Mouse (Mus musculus) stomach, embryonic 14.5 days (tissue): ENCODE measurements at regions not wholly inside any gene's neighbourhood (a gene's known extent, or its start where the extent isn't known, plus 50 kb on each side); places are given as distances from the start of the nearest gene placed in this dataset.
A peak's percentile ranks its signal among the peaks of the same experiment; 100 is the strongest.

Experiments
- ATAC-seq: fragments of 200-750 bp; cut with Nextera tagmentation; 2 replicates; pipeline ENCODE4 v1.8.0; 2017; ENCODE audit warnings: low read depth, moderate TSS enrichment; ENCODE audit not compliant: insufficient number of reproducible peaks, insufficient read depth, low FRiP score
- H3K27ac ChIP-seq: fragments of 300-500 bp; sonication (generic); 2 replicates; pipeline ENCODE4 v1.5.1; 2014; ENCODE audit warnings: mild to moderate bottlenecking, low read length, moderate library complexity, mixed read lengths
- H3K27me3 ChIP-seq: fragments of 300-500 bp; sonication (generic); 2 replicates; pipeline ENCODE4 v1.6.1; 2014; ENCODE audit warnings: low read length, control low read depth, mixed read lengths; ENCODE audit not compliant: control insufficient read depth, insufficient read depth
- H3K36me3 ChIP-seq: fragments of 300-500 bp; sonication (generic); 2 replicates; pipeline ENCODE4 v1.6.1; 2014; ENCODE audit warnings: mild to moderate bottlenecking, control low read depth, low read length, moderate library complexity, mixed read lengths; ENCODE audit not compliant: control insufficient read depth, insufficient read depth
- H3K4me1 ChIP-seq: fragments of 300-500 bp; sonication (generic); 2 replicates; pipeline ENCODE4 v1.6.1; 2014; ENCODE audit warnings: low read length, control low read depth, mixed read lengths; ENCODE audit not compliant: control insufficient read depth, insufficient read depth
- H3K4me2 ChIP-seq: fragments of 300-500 bp; sonication (generic); replicated peaks from 2 replicates; pipeline ENCODE4 v1.6.1; 2014; ENCODE audit warnings: low read depth, low read length, control low read depth
- H3K4me3 ChIP-seq: fragments of 300-500 bp; sonication (generic); 2 replicates; pipeline ENCODE4 v1.5.1; 2014; ENCODE audit warnings: low read depth, low read length, control low read depth
- H3K9ac ChIP-seq: fragments of 300-500 bp; sonication (generic); replicated peaks from 2 replicates; pipeline ENCODE4 v1.6.1; 2014; ENCODE audit warnings: low read depth, mild to moderate bottlenecking, control low read depth, low read length, moderate library complexity, mixed read lengths
- H3K9me3 ChIP-seq: fragments of 300-500 bp; sonication (generic); 2 replicates; pipeline ENCODE4 v1.6.1; 2016; ENCODE audit warnings: low read depth, low read length, control low read depth; ENCODE audit not compliant: control insufficient read depth
- whole genome bisulfite sequencing: fragments of 180-500 bp; shearing (Covaris S2); extraction: QIAGEN DNeasy Blood & Tissue Kit; methylation state at CpG from one replicate; pipeline ENCODE4 v1.1.7; 2014; 5-methylcytosine and 5-hydroxymethylcytosine counted together

DNA sequence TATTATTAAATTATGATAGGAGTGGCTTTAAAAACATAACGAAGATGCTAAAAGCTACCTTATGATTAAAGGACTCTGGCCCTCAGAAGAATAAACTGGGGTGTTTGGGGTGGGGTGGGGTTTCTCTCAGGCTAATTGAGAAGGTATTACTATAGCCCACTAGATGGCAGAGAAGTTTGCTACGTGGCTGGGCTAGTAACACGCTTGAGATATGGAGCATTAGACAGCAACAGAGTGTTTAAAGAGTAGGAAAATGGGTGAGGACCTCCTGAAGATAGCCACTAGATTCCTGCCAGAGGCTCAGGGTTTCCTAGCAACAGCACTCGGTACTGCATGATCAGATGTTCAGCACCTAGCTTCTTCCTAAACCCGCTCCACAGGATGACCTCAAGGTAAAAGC is 76.7 kb upstream of the Gpc5 start:
- H3K9me3 ChIP-seq: no peaks in the 10 kb centered on the region
- H3K27ac ChIP-seq: no peak overlapping the region
- no peaks in the 10 kb centered on the region for H3K4me1 ChIP-seq
- no peak overlapping the region for H3K9ac ChIP-seq
- no peak overlapping the region for H3K4me3 ChIP-seq
- no peaks in the 10 kb centered on the region for H3K27me3 ChIP-seq
- 40% methylated on average over 5 of the region's 5 CpGs for WGBS
- no peak for ATAC-seq
- no peak overlapping the region for H3K4me2 ChIP-seq
- no peaks in the 10 kb centered on the region for H3K36me3 ChIP-seq

DNA sequence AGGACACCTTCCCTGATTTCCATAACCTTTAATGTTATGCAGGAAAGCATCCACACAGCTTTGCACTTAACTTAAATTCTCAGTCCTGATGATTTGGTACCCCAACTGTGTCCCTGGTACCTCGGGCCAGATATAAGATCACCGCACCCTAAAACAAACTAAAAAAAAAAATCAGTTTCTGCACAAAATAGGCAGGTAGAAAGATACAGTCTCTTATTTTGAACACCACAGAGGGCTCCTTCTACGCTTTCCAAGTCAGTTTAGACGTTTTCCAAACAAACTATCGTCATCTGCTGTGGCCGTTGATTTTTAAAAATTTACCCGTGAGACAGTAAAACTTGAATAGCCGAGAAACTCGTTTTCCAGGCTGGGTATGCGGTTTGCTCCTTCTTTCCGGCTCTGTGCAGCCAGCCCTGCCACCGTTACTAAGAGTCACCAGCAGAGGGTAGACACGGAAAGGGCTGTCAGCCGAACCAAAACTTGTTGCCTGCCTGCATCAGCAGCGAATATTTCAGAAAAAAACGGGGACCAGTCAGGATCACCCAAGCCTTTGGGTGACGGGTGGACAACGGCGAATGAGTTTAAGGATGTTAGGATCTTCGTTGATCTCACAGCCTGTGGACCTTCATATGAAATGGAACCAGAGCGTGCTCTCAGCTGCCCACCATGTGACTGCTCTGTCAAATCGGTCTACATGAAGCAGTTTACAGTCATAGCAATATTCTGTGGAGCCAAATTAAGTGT is 74.4 kb upstream of the Gpc5 start:
- Histone ChIP-seq H3K27me3 (no peaks in the 10 kb centered on the region), H3K4me1 (no peaks in the 10 kb centered on the region), H3K9ac (no peak overlapping the region), H3K9me3 (no peaks in the 10 kb centered on the region), H3K4me3 (peak overlapping the region; percentile 28), H3K4me2 (peak overlapping the region; percentile 51), H3K27ac (no peak overlapping the region), H3K36me3 (no peaks in the 10 kb centered on the region)
- peak; percentile 77; the same call in 1 of the 2 replicates for ATAC-seq
- 17% methylated on average over 22 of the region's 22 CpGs for WGBS

DNA sequence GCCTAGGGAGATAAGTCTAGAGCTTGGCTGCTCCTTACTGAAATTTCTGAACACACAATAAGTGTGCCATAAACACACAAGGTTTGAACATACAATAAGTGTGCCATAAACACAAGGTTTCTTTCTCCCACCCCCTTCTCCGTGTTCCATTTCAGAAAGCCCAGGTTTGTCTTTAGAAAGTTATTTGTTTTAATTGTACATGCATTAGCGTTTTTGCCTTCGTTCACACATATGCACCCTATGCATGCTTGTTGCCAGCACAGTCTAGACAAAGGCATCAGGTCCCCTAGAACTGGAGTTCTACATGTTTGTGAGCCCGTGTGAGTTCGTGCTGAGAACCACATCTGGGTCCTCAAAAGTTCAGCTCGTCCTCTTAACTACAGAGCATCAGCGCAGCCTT is 64.0 kb upstream of the Gpc5 start:
- H3K4me2 ChIP-seq: no peak overlapping the region
- no peaks in the 10 kb centered on the region for H3K27me3 ChIP-seq
- H3K4me3 ChIP-seq: no peak overlapping the region
- no peak for ATAC-seq
- no peaks in the 10 kb centered on the region for H3K4me1 ChIP-seq
- WGBS: 85% methylated on average over 7 of the region's 7 CpGs
- H3K36me3 ChIP-seq: no peaks in the 10 kb centered on the region
- no peak overlapping the region for H3K9ac ChIP-seq
- no peak overlapping the region for H3K27ac ChIP-seq
- no peaks in the 10 kb centered on the region for H3K9me3 ChIP-seq

DNA sequence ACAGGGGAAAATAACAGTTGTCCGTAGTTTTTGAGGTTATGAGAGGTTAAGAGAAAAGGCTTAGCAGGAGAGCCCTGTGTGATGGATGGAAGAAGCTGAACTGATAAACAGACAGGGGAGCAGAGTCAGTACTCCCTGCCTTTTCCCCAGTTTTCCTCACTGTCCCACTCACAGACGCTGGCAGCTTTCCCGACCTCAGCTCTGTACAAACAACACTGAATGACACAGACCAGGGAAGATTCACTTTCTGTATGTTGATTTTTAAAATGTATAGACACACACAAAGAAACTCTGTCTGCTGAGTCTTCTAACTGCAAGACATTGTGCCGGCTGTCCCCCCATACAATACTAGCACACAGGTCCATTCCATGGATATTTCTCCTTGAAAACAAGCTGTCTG is 60.3 kb upstream of the Gpc5 start:
- H3K27ac ChIP-seq: no peak overlapping the region
- ATAC-seq: no peak
- 36% methylated on average over 4 of the region's 4 CpGs for WGBS
- no peak overlapping the region for H3K4me2 ChIP-seq
- no peaks in the 10 kb centered on the region for H3K4me1 ChIP-seq
- H3K9me3 ChIP-seq: no peaks in the 10 kb centered on the region
- no peak overlapping the region for H3K9ac ChIP-seq
- H3K27me3 ChIP-seq: no peaks in the 10 kb centered on the region
- no peak overlapping the region for H3K4me3 ChIP-seq
- H3K36me3 ChIP-seq: no peaks in the 10 kb centered on the region

DNA sequence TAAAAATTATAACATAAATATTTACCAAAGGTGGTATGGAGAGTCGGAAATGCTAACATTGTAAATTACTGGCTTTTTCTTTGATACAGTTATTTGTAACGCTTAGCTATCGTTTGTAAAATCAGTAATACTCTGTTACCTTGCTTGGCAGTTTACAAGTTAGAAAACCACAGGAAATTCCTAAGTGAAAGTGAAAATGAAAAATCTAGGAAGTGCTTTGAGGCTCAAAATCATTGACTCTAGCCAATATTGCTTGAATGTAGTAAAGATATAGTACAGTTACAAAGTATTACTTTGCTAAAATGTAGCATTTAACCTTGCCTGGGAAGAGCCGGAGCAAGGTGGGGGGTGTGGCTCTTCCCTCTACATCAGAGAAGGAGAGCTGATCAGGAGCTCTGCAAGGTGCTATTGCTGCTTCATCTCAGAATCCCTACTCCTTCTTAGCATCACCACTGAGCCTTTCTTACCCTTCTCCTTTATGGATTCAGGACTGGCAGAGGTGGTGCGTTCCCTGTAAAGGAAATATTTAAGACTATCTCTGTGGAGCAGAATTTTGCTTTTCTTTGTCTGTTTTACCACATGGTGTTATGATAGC is 58.5 kb upstream of the Gpc5 start:
- 85% methylated on average over 5 of the region's 5 CpGs for WGBS
- no peak overlapping the region for H3K4me3 ChIP-seq
- H3K36me3 ChIP-seq: no peaks in the 10 kb centered on the region
- no peak overlapping the region for H3K4me2 ChIP-seq
- no peaks in the 10 kb centered on the region for H3K27me3 ChIP-seq
- H3K4me1 ChIP-seq: no peaks in the 10 kb centered on the region
- no peaks in the 10 kb centered on the region for H3K9me3 ChIP-seq
- no peak overlapping the region for H3K9ac ChIP-seq
- ATAC-seq: no peak
- H3K27ac ChIP-seq: no peak overlapping the region

DNA sequence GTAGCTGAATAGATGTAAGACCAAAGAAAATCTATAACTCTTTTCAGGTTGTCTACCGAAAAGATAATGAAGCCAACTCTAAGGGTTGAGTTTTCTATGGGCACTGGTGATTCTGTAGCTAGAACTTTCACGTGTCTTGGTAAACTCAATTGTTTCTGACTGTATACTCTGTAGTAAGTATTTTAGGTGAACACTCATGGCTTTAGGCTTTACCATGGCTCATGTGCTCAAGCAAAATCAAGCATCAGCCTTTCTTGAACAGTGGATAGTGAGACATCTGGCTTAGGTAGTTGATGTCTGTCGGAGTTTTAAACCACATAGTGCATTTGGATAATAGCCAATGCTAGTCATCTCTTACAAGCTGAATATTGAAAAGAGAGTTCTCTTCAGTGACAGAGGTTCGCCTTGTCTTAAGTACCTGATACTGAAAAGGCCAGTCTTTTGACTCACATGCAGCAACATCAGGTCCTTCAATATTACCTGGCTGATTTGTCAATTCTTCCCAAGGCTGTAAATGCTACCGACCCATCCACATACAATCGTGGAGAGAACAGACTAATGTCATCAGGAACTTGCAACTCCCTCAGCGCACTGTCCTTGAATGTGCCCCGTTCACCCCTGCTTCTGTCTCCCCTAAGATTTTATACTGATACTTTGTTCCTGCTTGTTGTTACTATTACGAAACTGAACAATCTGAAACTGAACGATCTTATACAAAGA is 57.1 kb upstream of the Gpc5 start:
- Histone ChIP-seq H3K27ac (no peak overlapping the region), H3K9me3 (no peaks in the 10 kb centered on the region), H3K27me3 (no peaks in the 10 kb centered on the region), H3K9ac (no peak overlapping the region), H3K4me2 (no peak overlapping the region), H3K36me3 (no peaks in the 10 kb centered on the region), H3K4me3 (no peak overlapping the region), H3K4me1 (no peaks in the 10 kb centered on the region)
- ATAC-seq: no peak
- WGBS: 87% methylated on average over 10 of the region's 10 CpGs

DNA sequence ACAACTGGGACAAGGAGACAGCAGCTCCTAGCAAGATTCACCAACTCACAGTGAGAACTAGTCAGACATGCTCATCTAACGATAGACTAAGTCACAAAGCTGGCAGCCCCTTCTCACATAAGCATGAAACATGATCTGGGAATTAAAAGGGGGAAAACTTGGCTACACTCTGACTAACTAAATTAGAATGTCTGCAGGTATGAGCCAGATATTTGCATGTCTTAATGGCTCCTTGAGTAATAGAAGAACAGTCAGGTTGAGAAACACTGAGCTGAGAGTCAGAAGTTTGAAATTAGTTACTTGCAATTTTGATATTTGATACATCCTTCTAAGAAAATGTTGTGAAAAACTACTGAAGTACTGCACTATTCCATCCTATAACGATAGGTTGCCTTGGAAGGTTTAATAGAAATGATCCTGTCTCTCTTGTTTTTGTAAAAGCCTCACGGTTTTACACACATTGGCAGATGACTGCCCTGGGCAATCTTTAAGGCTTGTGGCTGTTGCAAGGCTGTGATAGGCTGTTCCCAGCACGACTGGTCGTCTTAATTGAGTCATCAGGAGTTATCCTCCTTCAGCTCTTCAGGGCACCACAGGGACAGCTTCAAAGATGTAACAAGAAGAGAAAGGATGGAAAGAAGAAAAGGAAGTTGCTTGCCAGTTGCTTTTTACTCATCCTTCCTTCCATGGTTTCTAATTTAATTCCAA is 54.8 kb upstream of the Gpc5 start:
- H3K9me3 ChIP-seq: no peaks in the 10 kb centered on the region
- no peaks in the 10 kb centered on the region for H3K27me3 ChIP-seq
- no peak overlapping the region for H3K4me2 ChIP-seq
- ATAC-seq: no peak
- H3K4me3 ChIP-seq: no peak overlapping the region
- H3K27ac ChIP-seq: no peak overlapping the region
- 49% methylated on average over 5 of the region's 5 CpGs for WGBS
- no peak overlapping the region for H3K9ac ChIP-seq
- H3K4me1 ChIP-seq: no peaks in the 10 kb centered on the region
- no peaks in the 10 kb centered on the region for H3K36me3 ChIP-seq

DNA sequence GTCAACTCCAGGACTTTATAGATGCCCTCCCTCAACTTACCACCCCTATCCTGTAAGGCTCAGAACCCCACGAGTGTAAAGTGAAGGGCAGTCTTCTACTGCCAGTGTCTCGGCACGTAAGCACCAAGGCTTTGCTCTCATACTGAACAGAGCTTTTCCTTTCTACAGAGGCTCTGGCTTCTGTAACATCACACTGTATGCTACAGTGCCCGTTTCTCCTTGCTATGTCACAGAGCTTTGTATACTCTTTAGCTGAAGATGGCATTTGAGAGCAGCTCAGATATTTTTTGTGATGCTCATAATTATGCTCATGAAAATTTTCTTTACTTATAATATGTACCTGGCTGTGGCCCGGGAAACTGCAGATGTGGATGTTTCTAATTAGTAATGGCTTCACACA is 53.2 kb upstream of the Gpc5 start:
- Histone ChIP-seq H3K4me3 (no peak overlapping the region), H3K9ac (no peak overlapping the region), H3K4me2 (no peak overlapping the region), H3K9me3 (no peaks in the 10 kb centered on the region), H3K4me1 (peaks cover 5% of the 10 kb centered on the region), H3K27me3 (no peaks in the 10 kb centered on the region), H3K27ac (no peak overlapping the region), H3K36me3 (peaks cover 7% of the 10 kb centered on the region)
- 73% methylated on average over 5 of the region's 5 CpGs for WGBS
- ATAC-seq: no peak
